Mouse (Mus musculus) G1E (cell line): ENCODE data around the gene Aplnr. TPM values are rescaled to one million over a fixed set of nuclear protein-coding genes. Genes with fewer than 3 reads are reported as not detected.

Experiments
- ATAC-seq: 2 replicates; pipeline ENCODE4 v1.8.0; 2016; ENCODE audit warnings: mild to moderate bottlenecking; ENCODE audit not compliant: insufficient number of reproducible peaks, poor library complexity, low FRiP score, severe bottlenecking; ENCODE audit errors: extremely low read depth
- DNase-seq: peaks from one replicate; pipeline ENCODE4 v3.0.0; 2012; ENCODE audit warnings: low spot score
- H3K27me3 ChIP-seq: 2 replicates; pipeline ENCODE4 v1.6.1; 2012; ENCODE audit warnings: mild to moderate bottlenecking, low read length, inconsistent platforms; ENCODE audit not compliant: insufficient read depth
- H3K36me3 ChIP-seq: replicated peaks from 2 replicates; pipeline ENCODE3; 2012; ENCODE audit warnings: mild to moderate bottlenecking, inconsistent platforms
- H3K4me1 ChIP-seq: 2 replicates; pipeline ENCODE4 v1.6.1; 2012; ENCODE audit warnings: low read depth, low read length, inconsistent platforms, mixed read lengths; ENCODE audit not compliant: insufficient read depth
- H3K4me3 ChIP-seq: 2 replicates; pipeline ENCODE4 v1.5.1; 2012; ENCODE audit warnings: low read depth, mild to moderate bottlenecking, inconsistent platforms, low read length, moderate library complexity, mixed read lengths
- H3K9me3 ChIP-seq: replicated peaks from 2 replicates; pipeline ENCODE4 v1.6.1; 2012; ENCODE audit warnings: inconsistent platforms
- CTCF ChIP-seq: IDR thresholded peaks from 2 replicates; pipeline ENCODE4 v1.5.1; 2012; ENCODE audit warnings: low read depth, low read length, inconsistent platforms, mixed read lengths
- GATA1 ChIP-seq: IDR thresholded peaks from 2 replicates; pipeline ENCODE4 v1.6.1; 2012; ENCODE audit warnings: borderline replicate concordance, low read length, inconsistent platforms, mixed read lengths
- GATA2 ChIP-seq: IDR thresholded peaks from 2 replicates; pipeline ENCODE4 v1.6.1; 2012; ENCODE audit warnings: low read depth, low read length, inconsistent platforms, borderline replicate concordance
- POLR2AphosphoS5 ChIP-seq: IDR thresholded peaks from 2 replicates; pipeline ENCODE4 v1.6.1; 2012; ENCODE audit warnings: low read depth, low read length, inconsistent platforms; ENCODE audit not compliant: insufficient replicate concordance
- TAL1 ChIP-seq: conservative IDR thresholded peaks from 2 replicates; pipeline ENCODE4 v1.6.1; 2012; ENCODE audit warnings: low read depth, low read length, inconsistent platforms, mixed read lengths
- polyA plus RNA-seq: library from polyadenylated mRNA; stranded (reverse); fragments of >175 nt; gene quantifications from 2 replicates; pipeline ENCODE4 v1.2.3, GENCODE M21; 2012
- total RNA-seq, 2 experiments: library from RNA; stranded (forward) in 1 of 2; stranded (reverse) in 1 of 2; fragments of 200-1000 nt in 1 of 2; fragments of >200 nt in 1 of 2; fragmentation: Nextera tagmentation in 1 of 2; gene quantifications; 2 replicates each; pipeline ENCODE4 v1.2.3; 2014 to 2017

Aplnr gene
- total and polyA plus RNA-seq, 3 experiments, result 0.22 TPM; not detected in 2

- H3K4me3 ChIP-seq, result no peak overlapping the region
- H3K9me3 ChIP-seq, result no peaks in the 10 kb centered on the region
- no peak for ATAC-seq
- no peak for DNase-seq
- H3K27me3 ChIP-seq, result peaks cover 11% of the 10 kb centered on the region; the same call in 1 of the 2 replicates
- TF ChIP-seq TAL1 (no peak), GATA2 (no peak), GATA1 (no peak), CTCF (no peak), POLR2AphosphoS5 (no peak)
- H3K4me1 ChIP-seq, result peaks cover 4% of the 10 kb centered on the region; the same call in 1 of the 2 replicates
- H3K36me3 ChIP-seq, result no peaks in the 10 kb centered on the region
Observed at GRCm38 (mm10) chr2:85140833-85141232, 4.8 kb downstream of the Aplnr start.

GRCm38 (mm10) chr2:85144908-85145307 lies 8.9 kb downstream of the Aplnr start:
- DNase-seq (no peak), ATAC-seq (no peak)
- Histone ChIP-seq H3K36me3 (no peaks in the 10 kb centered on the region), H3K4me1 (peaks cover 4% of the 10 kb centered on the region; the same call in 1 of the 2 replicates), H3K9me3 (no peaks in the 10 kb centered on the region), H3K27me3 (no peaks in the 10 kb centered on the region), H3K4me3 (no peak overlapping the region)
- TF ChIP-seq GATA2, result no peak
- TF ChIP-seq GATA1, result no peak
- TF ChIP-seq POLR2AphosphoS5, result no peak
- TF ChIP-seq CTCF, result no peak

- ATAC-seq (no peak), DNase-seq (no peak)
- H3K9me3 ChIP-seq, result no peaks in the 10 kb centered on the region
- H3K36me3 ChIP-seq, result no peaks in the 10 kb centered on the region
- H3K27me3 ChIP-seq, result no peaks in the 10 kb centered on the region
- peaks cover 4% of the 10 kb centered on the region; the same call in 1 of the 2 replicates for H3K4me1 ChIP-seq
- no peak overlapping the region for H3K4me3 ChIP-seq
- TF ChIP-seq GATA1, result no peak
- no peak for TF ChIP-seq GATA2
Observed at GRCm38 (mm10) chr2:85145346-85145745, 9.3 kb downstream of the Aplnr start.

DNA sequence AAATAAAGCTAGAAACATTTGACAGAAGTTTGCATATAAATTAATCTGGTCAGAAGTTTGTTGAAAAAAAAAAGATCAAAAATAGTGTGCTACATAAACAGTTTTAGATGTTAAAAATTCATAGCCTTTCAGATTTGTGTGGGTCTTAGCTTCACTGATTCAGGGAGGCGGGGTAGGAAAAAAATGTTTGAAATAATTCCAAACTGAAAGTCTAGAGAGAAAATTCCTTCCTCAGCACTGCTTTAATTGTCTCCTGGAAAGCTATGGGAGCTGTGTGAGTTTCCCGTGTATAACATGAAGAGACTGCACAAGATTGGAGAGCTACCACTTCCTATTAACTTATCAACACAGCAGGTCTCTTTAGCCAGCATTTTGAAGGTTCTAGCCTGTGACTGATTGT lies 11.5 kb downstream of the Aplnr start:
- no peak overlapping the region for H3K4me3 ChIP-seq
- no peaks in the 10 kb centered on the region for H3K4me1 ChIP-seq
- no peaks in the 10 kb centered on the region for H3K36me3 ChIP-seq
- no peak for ATAC-seq
- no peaks in the 10 kb centered on the region for H3K9me3 ChIP-seq
- TF ChIP-seq CTCF (no peak), GATA1 (no peak), POLR2AphosphoS5 (no peak), TAL1 (no peak), GATA2 (no peak)
- DNase-seq, result no peak
- no peaks in the 10 kb centered on the region for H3K27me3 ChIP-seq

DNA sequence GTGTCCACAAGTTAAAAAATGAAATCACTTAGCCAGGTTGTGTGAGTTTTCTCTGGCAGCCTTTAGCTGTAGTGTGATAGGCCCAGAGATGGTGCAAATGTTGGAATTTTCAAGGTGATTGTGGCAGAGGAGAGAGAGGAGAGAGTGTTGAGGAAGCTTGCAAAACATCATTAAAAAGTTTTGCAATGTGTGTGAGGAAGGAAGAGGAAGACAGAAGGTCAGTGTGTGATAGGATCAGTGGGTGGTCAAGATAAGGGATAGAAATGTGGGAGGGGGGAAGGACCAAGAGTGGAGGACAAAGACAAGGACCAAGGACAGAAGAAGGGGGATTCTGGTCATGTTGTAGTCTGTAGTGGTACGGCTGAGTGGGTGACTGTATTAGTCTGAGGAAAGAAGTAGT lies 14.3 kb downstream of the Aplnr start:
- Histone ChIP-seq H3K4me3 (no peak overlapping the region), H3K9me3 (no peaks in the 10 kb centered on the region), H3K36me3 (no peaks in the 10 kb centered on the region), H3K4me1 (no peaks in the 10 kb centered on the region), H3K27me3 (no peaks in the 10 kb centered on the region)
- ATAC-seq (no peak), DNase-seq (no peak)
- TF ChIP-seq POLR2AphosphoS5 (no peak), TAL1 (no peak), GATA2 (no peak), GATA1 (no peak)

DNA sequence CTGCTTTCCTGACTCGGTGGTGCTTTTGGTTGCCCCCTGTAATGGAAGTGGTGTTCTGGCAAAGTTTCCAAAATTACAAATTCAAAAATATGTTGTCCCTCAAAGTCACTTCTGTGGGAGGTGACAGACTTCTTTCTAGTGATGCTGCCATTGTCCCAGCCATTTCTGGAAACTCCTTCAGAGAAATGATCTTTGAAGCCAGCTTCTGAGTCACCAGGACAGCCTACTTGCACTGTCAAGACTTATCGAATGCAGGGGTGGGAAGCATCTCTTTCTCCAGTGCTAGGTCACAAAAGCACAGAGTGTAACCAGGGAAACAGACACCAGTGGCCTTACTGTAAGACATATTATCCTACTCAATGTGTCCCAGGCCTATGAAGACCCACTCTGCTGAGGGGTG lies 15.2 kb downstream of the Aplnr start:
- ATAC-seq (no peak), DNase-seq (no peak)
- H3K9me3 ChIP-seq, result no peaks in the 10 kb centered on the region
- no peak overlapping the region for H3K4me3 ChIP-seq
- no peaks in the 10 kb centered on the region for H3K4me1 ChIP-seq
- H3K36me3 ChIP-seq, result no peaks in the 10 kb centered on the region
- TF ChIP-seq POLR2AphosphoS5, result no peak
- TF ChIP-seq GATA1, result no peak
- H3K27me3 ChIP-seq, result no peaks in the 10 kb centered on the region

DNA sequence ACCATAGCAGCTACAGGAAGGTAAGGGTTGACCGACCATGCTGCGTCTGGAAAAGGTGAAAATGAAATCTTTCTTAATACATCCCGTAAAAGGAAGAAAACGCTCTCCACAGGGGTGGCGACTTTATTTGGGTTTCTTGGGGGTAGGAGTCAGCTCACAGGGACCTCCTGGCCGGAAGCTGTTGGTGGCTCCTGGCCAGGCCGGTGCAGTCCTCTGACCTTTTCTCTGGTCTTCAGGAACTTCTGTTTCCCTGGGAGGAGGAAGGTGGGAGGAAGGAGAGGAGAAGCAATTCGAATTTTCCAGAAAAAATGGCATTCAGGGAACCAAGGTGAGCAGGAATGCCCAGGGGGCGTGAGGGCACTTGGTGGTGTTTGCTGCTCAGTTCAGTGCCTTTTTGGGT lies 19.3 kb downstream of the Aplnr start:
- no peak for ATAC-seq
- no peaks in the 10 kb centered on the region for H3K27me3 ChIP-seq
- no peaks in the 10 kb centered on the region for H3K9me3 ChIP-seq
- no peak overlapping the region for H3K4me3 ChIP-seq
- no peaks in the 10 kb centered on the region for H3K4me1 ChIP-seq
- TF ChIP-seq POLR2AphosphoS5, result no peak
- TF ChIP-seq GATA2, result no peak
- TF ChIP-seq CTCF, result no peak
- TF ChIP-seq TAL1, result no peak
- TF ChIP-seq GATA1, result no peak
- no peak for DNase-seq
- no peaks in the 10 kb centered on the region for H3K36me3 ChIP-seq
